Mouse (Mus musculus): Measurements from ENCODE around the gene Cdk15.

DNA sequence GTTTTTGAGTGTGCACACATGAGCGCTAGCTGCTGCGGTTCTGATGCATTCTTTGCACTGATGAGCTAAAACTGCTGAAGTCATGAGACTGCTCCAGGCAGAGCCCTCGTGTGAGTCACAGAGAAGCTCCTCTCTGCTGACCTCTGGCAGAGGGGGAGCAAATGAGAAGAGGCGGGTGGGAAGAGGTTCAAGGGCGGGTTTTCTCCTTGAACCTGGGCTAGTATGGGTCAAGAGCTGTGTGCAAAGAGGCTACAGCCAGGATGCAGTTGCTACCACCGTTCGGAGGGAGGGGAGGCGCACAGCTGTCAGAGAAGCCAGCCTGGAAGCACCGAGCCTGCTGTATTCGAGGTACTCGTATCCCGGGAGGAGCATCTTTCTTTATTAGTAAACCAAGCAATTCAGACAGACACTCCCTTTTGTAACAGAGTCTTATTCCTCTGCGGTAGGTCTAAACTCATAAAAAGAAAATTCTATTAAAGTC is at the start of gene Cdk15:
- TF ChIP-seq GATA1 (IDR thresholded peaks at IDR 0.05; ENCODE audit: borderline replicate concordance, low read length) (no peak), FLI1 (IDR thresholded peaks at IDR 0.05; ENCODE audit: low read length) (no peak)

Data from megakaryocyte, embryonic 14.5 days (primary cell).